Mouse (Mus musculus) natural killer cell, adult 2 months (primary cell): Measurements from ENCODE around the gene D430041D05Rik.
"Not testable (repeated sequence)": the region's sequence is repeated elsewhere in the genome, so short reads cannot be mapped to it uniquely, and the experiment has no call there.

Experiments
- DNase-seq, 2 experiments: peaks; one replicate each; pipeline ENCODE4 v3.0.0; 2022; ENCODE audit warnings: low spot score in 2 of 2

Gene D430041D05Rik

GRCm38 (mm10) chr2:104120312-104120711 lies 290.5 kb downstream of the D430041D05Rik start:
- DNase-seq: no peak

GRCm38 (mm10) chr2:104119097-104119496 lies 291.7 kb downstream of the D430041D05Rik start:
- no peak for DNase-seq

- DNase-seq: not testable (repeated sequence)
Observed at GRCm38 (mm10) chr2:104117173-104117572, 293.6 kb downstream of the D430041D05Rik start.

GRCm38 (mm10) chr2:104114898-104115297 lies 295.9 kb downstream of the D430041D05Rik start:
- no peak for DNase-seq

- not testable (repeated sequence) for DNase-seq
Observed at GRCm38 (mm10) chr2:104113563-104113962, 297.2 kb downstream of the D430041D05Rik start.

GRCm38 (mm10) chr2:104111170-104111797 lies 299.5 kb downstream of the D430041D05Rik start:
- not testable (repeated sequence) for DNase-seq

GRCm38 (mm10) chr2:104110031-104110430 lies 300.8 kb downstream of the D430041D05Rik start:
- no peak for DNase-seq

GRCm38 (mm10) chr2:104109528-104109927 lies 301.3 kb downstream of the D430041D05Rik start:
- DNase-seq: no peak

GRCm38 (mm10) chr2:104109021-104109420 lies 301.8 kb downstream of the D430041D05Rik start:
- not testable (repeated sequence) for DNase-seq

- DNase-seq: no peak
Observed at GRCm38 (mm10) chr2:104104800-104105199, 306.0 kb downstream of the D430041D05Rik start.

GRCm38 (mm10) chr2:104099946-104100345 lies 310.9 kb downstream of the D430041D05Rik start:
- no peak for DNase-seq

GRCm38 (mm10) chr2:104099231-104099585 lies 311.6 kb downstream of the D430041D05Rik start:
- DNase-seq: no peak

GRCm38 (mm10) chr2:104098529-104099230 lies 312.1 kb downstream of the D430041D05Rik start:
- DNase-seq: no peak

GRCm38 (mm10) chr2:104097396-104097795 lies 313.4 kb downstream of the D430041D05Rik start:
- not testable (repeated sequence) for DNase-seq

GRCm38 (mm10) chr2:104096796-104097195 lies 314.0 kb downstream of the D430041D05Rik start:
- not testable (repeated sequence) for DNase-seq

- DNase-seq: no peak
Observed at GRCm38 (mm10) chr2:104096256-104096655, 314.6 kb downstream of the D430041D05Rik start.

- DNase-seq: peak in 1 of 2 experiments; percentile 23
Observed at GRCm38 (mm10) chr2:104095741-104096213, 315.0 kb downstream of the D430041D05Rik start, which contains the start of gene Cd59a. Cd59a (plus strand) TSS chr2:104095801.

GRCm38 (mm10) chr2:104093305-104093704 lies 317.5 kb downstream of the D430041D05Rik start:
- DNase-seq: no peak
